In the genomic region with DNA sequence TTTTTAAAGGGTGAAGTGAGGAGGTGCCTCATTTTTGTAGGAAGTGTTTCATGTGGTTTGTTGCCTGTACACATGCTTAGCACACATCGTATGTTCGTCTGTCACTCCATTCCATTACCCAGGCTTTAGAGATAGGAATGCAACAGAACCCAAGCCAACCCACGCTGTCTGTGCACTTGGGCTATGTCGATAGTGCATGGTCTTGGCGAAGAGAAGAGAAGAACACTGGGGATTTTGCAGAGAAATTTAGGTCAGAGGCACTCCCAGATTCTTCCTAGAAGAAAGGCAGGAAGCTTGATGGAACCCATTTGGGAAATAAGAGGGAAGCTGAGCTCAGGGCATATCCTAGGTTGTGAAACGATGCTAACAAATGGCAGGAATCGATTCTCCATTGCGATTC, we compare ENCODE assay signal across 16 mouse cellular contexts.
"Had no signal": no experiment of that assay in that cellular context is flagged by ENCODE, and none has a peak within 500 bp of the region (broad histone marks: within the 10 kb centered on the region; RNA-seq: fewer than 3 reads in every experiment).

No protein-coding gene starts in this region.

- H3K27me3 ChIP-seq: liver, embryonic 13.5 days; stomach, embryonic 15.5 days had no signal

- H3K36me3 ChIP-seq: liver, embryonic 13.5 days; stomach, embryonic 15.5 days had no signal

- H3K9ac ChIP-seq: liver, embryonic 13.5 days; stomach, embryonic 15.5 days had no signal

- H3K4me3 ChIP-seq: left cerebral cortex, adult 2 months; liver, embryonic 13.5 days; stomach, embryonic 15.5 days had no signal

- DNase-seq: kidney, postnatal 10 days; kidney, postnatal 36 days; layer of hippocampus, postnatal 36 days; liver, embryonic 13.5 days; lung, adult 2 months; lung, postnatal 14 days; lung, postnatal 4 days; midbrain, embryonic 14.5 days; right cerebral cortex, adult 18-20 months; right cerebral cortex, postnatal 14 days; right cerebral cortex, postnatal 4 days; spleen, adult 18-20 months; thymus, postnatal 25 days had no signal

- H3K9me3 ChIP-seq: liver, embryonic 13.5 days; stomach, embryonic 15.5 days had no signal

- H3K27ac ChIP-seq: left cerebral cortex, adult 2 months; liver, embryonic 13.5 days; stomach, embryonic 15.5 days had no signal

- H3K4me2 ChIP-seq: liver, embryonic 13.5 days; midbrain, embryonic 11.5 days; stomach, embryonic 15.5 days had no signal

- H3K4me1 ChIP-seq: liver, embryonic 13.5 days; stomach, embryonic 15.5 days had no signal
